Mouse (Mus musculus) gastrocnemius, postnatal 10 days (tissue): ENCODE measurements around the gene Slc10a6. TPM values are rescaled to one million over a fixed set of nuclear protein-coding genes. Genes with fewer than 3 reads are reported as not detected.

Experiments used
- DNase-seq: peaks from one replicate; pipeline ENCODE4 v3.0.0; 2021; ENCODE audit warnings: mixed read lengths
- long read RNA-seq, 2 experiments: library from polyadenylated mRNA; stranded (forward); transcript quantifications; one replicate each; pipeline ENCODE4 v2.0.0; 2021
- total RNA-seq, 2 experiments: library from RNA; stranded (reverse); gene quantifications; 2 replicates each; pipeline ENCODE4 v1.2.3; 2021

Slc10a6 gene
- 1 to 10 TPM in 1 of 2 experiments, under 1 TPM in 1; 0.25 to 1.4 TPM for total RNA-seq
- long read RNA-seq, experiment 1 = 0 reads
- long read RNA-seq, experiment 2, partial matches to known transcripts = 0 of 1 reads
- long read RNA-seq, experiment 2, other reads (novel, unspliced or antisense) = 0 of 1 reads

- DNase-seq = peak; percentile 65
Observed at GRCm38 (mm10) chr5:103629111-103629764, at the start of gene Slc10a6. Gene Slc10a6, minus strand, starts transcription at chr5:103629403.

- no peak for DNase-seq
Observed at GRCm38 (mm10) chr5:103678974-103679373, 49.8 kb upstream of the Slc10a6 start.

GRCm38 (mm10) chr5:103677894-103678293 lies 48.7 kb upstream of the Slc10a6 start:
- no peak for DNase-seq

GRCm38 (mm10) chr5:103676289-103676881 lies 47.2 kb upstream of the Slc10a6 start:
- DNase-seq = no peak

GRCm38 (mm10) chr5:103674482-103674881 lies 45.3 kb upstream of the Slc10a6 start:
- no peak for DNase-seq

- DNase-seq = no peak
Observed at GRCm38 (mm10) chr5:103673611-103674010, 44.4 kb upstream of the Slc10a6 start.

GRCm38 (mm10) chr5:103671858-103672257 lies 42.7 kb upstream of the Slc10a6 start:
- DNase-seq = no peak

- no peak for DNase-seq
Observed at GRCm38 (mm10) chr5:103665876-103666275, 36.7 kb upstream of the Slc10a6 start.

- DNase-seq = no peak
Observed at GRCm38 (mm10) chr5:103664932-103665331, 35.7 kb upstream of the Slc10a6 start.

GRCm38 (mm10) chr5:103659571-103659970 lies 30.4 kb upstream of the Slc10a6 start:
- no peak for DNase-seq

- DNase-seq = no peak
Observed at GRCm38 (mm10) chr5:103658921-103659320, 29.7 kb upstream of the Slc10a6 start.

- DNase-seq = peak; percentile 70
Observed at GRCm38 (mm10) chr5:103655346-103656118, 26.3 kb upstream of the Slc10a6 start, which contains the start of gene 1700016H13Rik. Gene 1700016H13Rik, minus strand, starts transcription at chr5:103656010.

- no peak for DNase-seq
Observed at GRCm38 (mm10) chr5:103654780-103655179, 25.6 kb upstream of the Slc10a6 start.

- no peak for DNase-seq
Observed at GRCm38 (mm10) chr5:103654225-103654624, 25.0 kb upstream of the Slc10a6 start.

GRCm38 (mm10) chr5:103647320-103647719 lies 18.1 kb upstream of the Slc10a6 start:
- DNase-seq = no peak

GRCm38 (mm10) chr5:103644167-103644566 lies 15.0 kb upstream of the Slc10a6 start:
- DNase-seq = no peak

- DNase-seq = no peak
Observed at GRCm38 (mm10) chr5:103637162-103637561, 8.0 kb upstream of the Slc10a6 start.

GRCm38 (mm10) chr5:103629854-103630580 lies 814 bp upstream of the Slc10a6 start:
- DNase-seq = no peak

- DNase-seq = no peak
Observed at GRCm38 (mm10) chr5:103628499-103628898, 704 bp downstream of the Slc10a6 start.

- no peak for DNase-seq
Observed at GRCm38 (mm10) chr5:103624831-103625230, 4.4 kb downstream of the Slc10a6 start.

GRCm38 (mm10) chr5:103622321-103622720 lies 6.9 kb downstream of the Slc10a6 start:
- no peak for DNase-seq

- DNase-seq = no peak
Observed at GRCm38 (mm10) chr5:103620301-103620973, 8.8 kb downstream of the Slc10a6 start.
